Comparison of ENCODE assay signal across 8 mouse cellular contexts in the genomic region with DNA sequence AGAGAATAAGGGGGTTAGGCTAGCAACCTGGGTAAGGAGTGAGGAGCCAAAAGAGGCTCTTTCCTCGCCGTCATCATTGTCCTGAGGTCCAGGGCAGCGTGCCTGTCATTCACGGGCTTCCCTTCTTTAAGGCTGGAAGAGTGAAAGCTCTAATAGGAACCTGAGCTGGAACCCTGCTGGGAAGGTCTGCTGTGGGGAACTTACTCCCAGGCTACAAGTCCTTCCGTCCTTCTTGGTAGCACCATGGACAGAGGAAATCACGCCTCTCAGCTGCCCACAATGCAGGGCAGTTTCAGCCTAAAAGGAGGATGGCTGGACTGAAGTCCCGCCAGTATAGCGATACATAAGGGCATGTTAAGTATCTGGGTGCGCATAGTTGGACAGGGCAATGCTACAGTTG. TPM values are rescaled to one million over a fixed set of nuclear protein-coding genes. Genes with fewer than 3 reads are reported as not detected.
DNase-seq lines count a peak whose midpoint lies in the region; ATAC-seq lines count a peak whose summit lies in the region.

No protein-coding gene starts in this region.

- 6% methylated on average over 9 of the region's 9 CpGs for whole genome bisulfite sequencing in heart, embryonic 16.5 days
- 11% methylated on average over 9 of the region's 9 CpGs for WGBS in hindbrain, embryonic 15.5 days

- H3K4me3 ChIP-seq in heart, embryonic 16.5 days (ENCODE audit: low read length), result no peak overlapping the region
- no peak overlapping the region for H3K4me3 ChIP-seq in hindbrain, embryonic 15.5 days

- ATAC-seq in heart, embryonic 16.5 days (replicated peaks; ENCODE audit: extremely low read depth, insufficient read depth, low FRiP score), result peak; percentile 61
- no peak for ATAC-seq in hindbrain, embryonic 15.5 days (ENCODE audit: low FRiP score, low read depth)

- no peak for DNase-seq in heart, adult 9 months (ENCODE audit: low spot score in 2 of 2)
- DNase-seq in adrenal gland, postnatal 25 days, result peak; percentile 51
- peak; percentile 63 for DNase-seq in lung, postnatal 14 days
- no peak for DNase-seq in right cerebral cortex, adult 2 months (ENCODE audit: low spot score in 2 of 2)
- DNase-seq in cerebellum, postnatal 25 days, result no peak
- DNase-seq in left cerebral cortex, adult 11 months (ENCODE audit: low spot score), result no peak

- H3K27me3 ChIP-seq in heart, embryonic 16.5 days (ENCODE audit: control insufficient read depth, insufficient read depth, low read length), result peaks cover 72% of the 10 kb centered on the region
- peaks cover 27% of the 10 kb centered on the region for H3K27me3 ChIP-seq in hindbrain, embryonic 15.5 days

- no peak overlapping the region for H3K4me2 ChIP-seq in heart, embryonic 16.5 days (ENCODE audit: low read depth, low read length)
- peak overlapping the region; percentile 87; the same call in 1 of the 2 replicates for H3K4me2 ChIP-seq in hindbrain, embryonic 15.5 days

- peaks cover 7% of the 10 kb centered on the region for H3K4me1 ChIP-seq in heart, embryonic 16.5 days (ENCODE audit: control insufficient read depth, insufficient read depth, low read length)
- H3K4me1 ChIP-seq in hindbrain, embryonic 15.5 days (replicated peaks), result peaks cover 25% of the 10 kb centered on the region

- H3K9ac ChIP-seq in heart, embryonic 16.5 days (ENCODE audit: low read length), result no peak overlapping the region
- no peak overlapping the region for H3K9ac ChIP-seq in hindbrain, embryonic 15.5 days

- H3K27ac ChIP-seq in heart, embryonic 16.5 days (ENCODE audit: low read length), result no peak overlapping the region
- H3K27ac ChIP-seq in hindbrain, embryonic 15.5 days (replicated peaks), result no peak overlapping the region

- H3K36me3 ChIP-seq in heart, embryonic 16.5 days (ENCODE audit: control insufficient read depth, insufficient read depth), result no peaks in the 10 kb centered on the region
- H3K36me3 ChIP-seq in hindbrain, embryonic 15.5 days, result no peaks in the 10 kb centered on the region

- H3K9me3 ChIP-seq in heart, embryonic 16.5 days (replicated peaks; ENCODE audit: control insufficient read depth, low read length), result no peaks in the 10 kb centered on the region
- no peaks in the 10 kb centered on the region for H3K9me3 ChIP-seq in hindbrain, embryonic 15.5 days

RNA-seq across cellular contexts. Expression of a gene that starts 4.8 kb away (rescaled TPM):
- polyA plus RNA-seq in heart, embryonic 16.5 days (2015; fragmentation: Nextera tagmentation; extraction: Ambion mirVana), result 0.24 TPM in 1 of 2 replicates, not detected in the other
- total RNA-seq in adrenal gland, postnatal 25 days (2021), result 5.8 and 7.5 TPM in 2 replicates
- polyA plus RNA-seq in hindbrain, embryonic 15.5 days (2015; fragmentation: Nextera tagmentation; extraction: Ambion mirVana), result 3.8 and 5.1 TPM in 2 replicates

Comparison
In these comparisons a context has a peak if more than half of its experiments do, and no peak if none do; other contexts are left out.
1. DNase-seq: peak in adrenal gland, postnatal 25 days (single experiment) and lung, postnatal 14 days (single experiment); none in heart, adult 9 months (0 of 2), right cerebral cortex, adult 2 months (0 of 2), cerebellum, postnatal 25 days (0 of 2) and left cerebral cortex, adult 11 months (single experiment).